Mouse (Mus musculus) heart, adult 11 months (tissue): ENCODE measurements around the gene Syde2.
A peak's percentile ranks its signal among the peaks of the same experiment; 100 is the strongest.
"Not testable (repeated sequence)": the region's sequence is repeated elsewhere in the genome, so short reads cannot be mapped to it uniquely, and the experiment has no call there.

Experiments used
- DNase-seq: peaks from one replicate; pipeline ENCODE4 v3.0.0; 2022

The Syde2 gene

DNA sequence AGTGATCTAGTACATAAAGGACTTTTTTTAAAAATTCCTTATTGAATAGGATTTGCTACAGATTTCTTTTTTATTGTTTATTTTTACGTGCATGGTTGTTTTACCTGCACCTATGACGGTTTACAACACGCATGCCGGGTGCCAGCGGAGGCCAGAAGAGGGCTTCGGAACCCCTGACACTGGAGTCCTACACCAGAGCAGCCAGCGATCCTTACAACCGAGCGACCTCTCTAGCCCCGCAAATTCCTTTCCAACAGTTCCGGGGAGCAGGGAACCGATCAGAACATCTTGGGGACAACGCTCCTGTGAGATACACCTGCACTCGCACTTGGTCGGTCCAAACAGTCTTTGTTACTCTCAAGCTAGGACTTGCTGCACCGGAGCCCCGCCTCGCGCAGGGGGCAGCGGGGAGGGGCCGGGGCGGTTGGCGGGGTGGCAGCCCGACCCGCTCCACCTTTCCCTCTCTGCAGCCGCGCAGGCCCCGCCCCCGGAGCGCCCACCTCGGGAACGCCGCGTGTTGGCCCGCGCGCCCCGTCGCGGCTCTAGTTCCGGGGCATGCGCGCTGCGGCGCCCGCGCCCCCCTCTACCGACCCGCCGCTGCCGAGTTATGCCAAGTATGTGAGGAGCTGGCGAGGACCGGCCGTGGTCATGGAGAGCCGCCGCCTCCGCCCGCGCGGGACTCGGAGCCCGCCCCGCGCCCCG is at the start of gene Syde2:
Gene Syde2 (plus strand): TSS at position 603 of the 702 bp plus-strand sequence.
- peak; percentile 99 for DNase-seq

DNA sequence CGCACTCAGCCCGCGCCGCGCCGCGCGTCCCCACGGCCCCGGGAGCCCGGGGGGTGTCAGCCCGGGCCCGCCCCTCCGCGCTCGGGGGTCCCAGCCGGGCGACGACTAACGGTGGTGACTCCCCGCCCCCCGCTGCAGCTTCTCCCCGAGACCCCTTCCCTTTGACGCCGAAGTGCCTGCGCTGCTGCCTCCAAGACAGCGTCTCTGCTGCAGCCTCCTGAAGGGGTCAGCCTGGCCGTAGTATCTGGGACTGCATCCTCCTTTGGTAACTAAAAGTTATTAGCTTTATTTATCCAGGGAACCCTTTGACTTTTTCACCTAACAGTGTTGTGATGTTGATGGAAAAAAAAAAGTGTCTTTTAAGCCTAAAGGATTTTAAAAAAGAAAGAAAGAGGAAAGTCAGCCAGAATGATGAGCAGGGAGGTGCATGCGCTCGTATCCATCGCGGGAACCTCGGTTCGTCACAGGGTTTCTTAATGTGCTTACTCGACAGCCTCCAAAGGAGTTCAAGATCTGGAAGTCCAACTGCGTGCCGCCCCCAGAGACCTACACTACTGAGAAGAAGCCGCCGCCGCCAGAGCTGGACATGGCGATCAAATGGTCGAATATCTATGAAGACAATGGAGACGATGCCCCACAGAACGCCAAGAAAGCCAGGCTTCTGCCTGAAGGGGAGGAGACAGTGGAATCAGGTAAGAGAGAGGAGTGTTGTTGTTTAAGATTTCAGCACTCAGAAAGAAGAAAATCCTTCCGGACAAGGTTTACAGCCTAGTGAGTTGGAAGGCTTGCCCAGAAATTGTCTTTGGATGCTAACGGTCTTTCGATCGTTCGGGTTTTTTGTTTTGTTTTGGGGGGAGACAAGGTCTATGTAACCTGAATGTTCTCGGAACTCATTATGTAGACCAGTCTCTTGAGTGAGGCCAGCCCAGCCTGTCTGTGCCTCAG is 49.0 kb upstream of the Syde2 start:
- DNase-seq: peak; percentile 92

DNA sequence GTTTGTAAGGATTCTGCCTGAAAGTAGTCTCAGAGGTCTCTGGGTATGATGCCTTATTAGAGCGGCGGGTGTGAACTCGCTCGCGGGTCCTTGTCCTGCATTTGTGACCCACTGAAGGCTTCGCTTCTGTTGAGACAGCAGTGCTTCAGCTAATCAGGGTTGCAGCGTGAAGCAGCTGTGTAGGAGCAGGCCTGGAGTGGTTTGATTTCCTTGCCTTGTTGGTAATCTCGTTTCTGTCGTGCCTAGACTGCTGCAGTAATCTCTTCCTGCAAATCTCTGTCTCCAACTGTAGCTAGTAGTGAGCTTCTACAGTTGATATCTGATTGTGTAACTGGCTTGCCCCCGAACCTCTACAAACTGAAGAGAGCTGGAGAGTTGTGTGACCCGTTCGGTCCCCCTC is 48.3 kb upstream of the Syde2 start:
- DNase-seq: no peak

DNA sequence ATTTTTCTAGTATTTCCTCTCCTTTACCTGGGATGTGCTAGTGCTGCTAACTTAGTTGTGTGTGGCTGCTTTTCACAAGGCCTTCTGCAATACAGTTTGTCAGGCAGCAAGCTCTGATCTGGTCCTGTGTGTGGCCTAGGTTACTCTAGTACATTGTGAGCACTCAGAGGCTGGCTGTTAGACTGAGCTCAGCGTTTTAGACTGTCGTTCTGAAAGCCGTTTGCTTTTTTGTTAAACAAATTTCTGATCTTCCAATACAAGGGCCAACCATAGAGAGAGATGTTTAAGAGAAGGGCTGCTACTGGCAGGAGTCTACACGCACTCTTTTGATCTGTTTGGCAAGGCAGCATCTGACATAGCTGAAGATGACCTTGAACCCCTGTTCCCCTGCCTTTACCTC is 47.7 kb upstream of the Syde2 start:
- no peak for DNase-seq

DNA sequence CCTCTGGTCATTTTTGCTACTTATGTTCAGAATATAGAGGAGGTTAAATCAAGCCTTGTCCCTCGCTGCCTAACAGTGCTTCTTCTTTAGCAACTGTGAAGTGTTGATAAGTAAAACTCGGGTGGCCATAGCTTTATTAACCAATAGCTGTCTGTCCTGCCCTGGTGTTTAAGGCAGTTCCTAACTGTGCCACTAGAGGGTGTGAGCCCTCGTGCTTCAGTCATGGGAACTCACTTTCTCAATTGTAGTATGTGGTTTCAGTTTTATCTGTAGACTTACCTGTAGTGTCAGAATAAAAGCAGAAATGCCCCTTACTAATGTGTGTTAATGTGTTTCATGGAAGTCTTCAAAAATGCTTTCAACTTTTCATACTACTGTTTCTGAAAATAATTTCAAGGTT is 45.7 kb upstream of the Syde2 start:
- DNase-seq: peak; percentile 91

DNA sequence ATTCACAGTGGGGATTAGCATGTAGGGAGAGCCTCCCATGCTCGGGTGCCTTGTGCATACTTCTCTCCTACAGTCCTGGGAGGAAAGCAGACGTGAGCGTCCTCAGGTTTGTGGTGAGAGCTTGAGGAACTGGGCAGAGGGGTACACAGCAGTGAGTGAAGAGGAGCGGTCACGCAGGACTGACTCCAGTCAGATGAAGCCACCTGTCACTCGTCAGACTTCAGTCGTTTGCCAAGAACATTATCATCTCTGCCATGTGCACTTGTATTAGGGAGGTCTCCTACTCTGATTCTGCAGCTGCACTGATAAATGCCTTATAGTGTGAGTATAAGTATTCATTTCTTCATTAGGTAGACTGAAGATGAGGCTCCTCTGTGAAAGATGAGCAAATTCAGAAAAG is 43.3 kb upstream of the Syde2 start:
- no peak for DNase-seq

DNA sequence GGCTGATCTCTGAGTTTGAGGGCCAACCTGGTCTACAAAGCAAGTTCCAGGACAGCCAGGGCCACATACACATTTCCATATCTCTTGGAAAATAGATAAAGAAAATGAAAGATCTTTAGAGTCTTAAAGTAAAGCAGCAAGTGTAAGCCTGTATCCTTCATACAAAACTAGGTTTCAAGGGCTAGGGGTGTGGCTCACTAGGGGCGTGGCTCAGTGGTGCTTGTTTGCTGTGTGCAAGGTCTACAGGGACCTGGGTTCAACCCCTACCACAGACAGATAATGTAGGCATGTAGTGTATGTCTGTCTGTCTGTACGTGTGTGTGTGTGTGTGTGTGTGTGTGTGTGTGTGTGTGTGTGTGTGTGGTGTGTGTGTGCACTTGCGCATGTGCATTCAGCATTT is 41.8 kb upstream of the Syde2 start:
- DNase-seq: no peak

DNA sequence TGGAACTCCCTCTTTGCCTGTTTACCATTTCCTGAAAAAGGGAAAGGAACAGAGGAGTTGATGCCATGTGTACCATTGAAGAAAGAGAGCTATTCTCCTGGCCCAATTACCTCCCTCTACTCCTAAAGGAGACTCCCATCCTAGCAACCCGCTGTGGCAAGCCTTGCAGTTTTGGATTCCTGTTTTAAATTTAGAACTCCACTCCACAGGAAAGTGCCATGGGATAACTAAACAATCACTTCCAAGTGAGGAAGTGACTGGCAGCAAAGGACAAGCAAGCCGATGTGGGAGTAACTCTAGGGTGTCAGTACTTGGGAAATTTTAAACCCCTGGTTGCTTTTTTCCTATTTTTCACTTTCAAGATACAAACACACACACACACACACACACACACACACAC is 41.0 kb upstream of the Syde2 start:
- DNase-seq: peak; percentile 91

DNA sequence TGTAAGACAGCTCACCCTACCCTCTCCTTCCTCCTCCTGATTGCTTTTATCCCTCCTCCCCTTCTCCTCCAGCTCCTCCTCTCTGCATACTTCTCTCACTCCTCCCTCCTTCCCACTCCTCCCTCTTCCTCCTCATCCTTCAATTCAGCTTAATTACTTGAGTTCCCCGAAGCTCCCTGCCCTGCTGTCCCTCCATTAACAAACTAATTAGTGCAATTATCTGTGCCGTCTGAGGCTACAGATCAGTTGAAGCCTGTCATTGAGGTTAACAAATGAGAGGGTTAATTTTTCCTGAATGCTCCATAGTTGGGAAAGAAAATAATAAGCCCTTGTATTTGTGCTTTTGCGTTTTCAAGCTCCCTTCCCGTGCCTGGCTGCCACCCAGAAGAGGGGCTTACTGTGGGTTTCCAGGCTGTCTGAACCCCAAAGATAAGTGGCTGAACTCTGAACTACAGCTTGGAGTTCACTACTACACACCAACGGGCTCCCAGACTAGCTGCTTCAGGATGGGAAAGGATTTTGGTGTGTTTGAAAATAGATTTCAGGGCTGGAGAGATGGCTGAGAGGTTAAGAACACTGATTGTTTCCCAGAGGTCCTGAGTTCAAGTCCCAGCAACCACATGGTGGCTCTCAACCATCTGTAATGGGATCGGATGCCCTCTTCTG is 40.0 kb upstream of the Syde2 start:
- DNase-seq: no peak

DNA sequence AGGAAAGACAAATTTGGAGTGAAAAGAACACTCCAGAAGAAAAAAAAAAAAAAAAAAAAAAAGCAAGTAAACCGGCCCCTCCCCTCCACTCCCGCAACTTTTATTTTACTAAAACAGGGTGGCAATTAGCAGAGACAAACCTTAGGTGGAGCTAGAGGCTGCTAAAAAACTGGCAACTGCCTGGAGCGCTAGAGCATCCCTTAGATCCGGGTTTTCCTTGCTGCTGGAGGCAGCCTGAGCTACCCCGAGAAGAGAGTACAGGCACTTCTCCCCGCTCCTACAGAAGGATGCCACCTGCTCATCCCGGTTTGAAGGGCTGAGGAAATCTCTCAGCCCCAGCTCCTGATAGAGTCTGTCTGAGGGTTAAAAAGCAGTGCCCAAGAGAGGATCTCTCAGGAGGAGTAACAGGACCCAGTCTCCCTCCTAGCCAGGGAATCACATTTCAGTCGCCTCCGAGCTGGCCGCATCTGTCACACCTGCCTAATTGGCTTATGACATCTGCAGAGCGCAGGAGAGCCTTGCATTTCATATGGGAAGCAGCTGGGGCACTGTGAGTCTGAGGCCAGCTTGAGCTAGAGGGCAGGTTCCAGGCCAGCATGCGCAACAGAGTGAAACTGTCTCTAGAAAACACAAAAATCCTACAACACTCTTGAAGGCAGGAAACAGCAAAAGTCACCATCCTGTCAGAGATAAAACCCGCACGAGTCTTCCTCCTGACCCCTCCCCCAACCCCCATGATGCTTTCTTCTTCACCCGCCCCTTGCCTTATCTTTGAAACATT is 37.4 kb upstream of the Syde2 start:
- DNase-seq: peak; percentile 95

DNA sequence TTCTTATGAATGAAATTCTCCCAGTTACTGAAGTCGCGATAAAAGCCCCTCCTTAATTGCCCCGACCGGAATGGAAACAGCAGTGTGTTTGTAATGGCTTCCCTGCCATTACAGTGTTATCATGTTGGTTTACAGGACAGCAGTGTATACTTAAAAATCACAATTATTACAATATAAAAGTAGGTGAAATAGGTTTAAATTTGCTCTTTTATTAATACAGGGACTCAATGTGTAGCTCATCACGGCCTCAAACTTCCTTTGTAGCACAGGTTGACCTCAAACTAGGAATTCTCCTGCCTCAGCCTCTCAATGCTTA is 36.9 kb upstream of the Syde2 start:
- no peak for DNase-seq

DNA sequence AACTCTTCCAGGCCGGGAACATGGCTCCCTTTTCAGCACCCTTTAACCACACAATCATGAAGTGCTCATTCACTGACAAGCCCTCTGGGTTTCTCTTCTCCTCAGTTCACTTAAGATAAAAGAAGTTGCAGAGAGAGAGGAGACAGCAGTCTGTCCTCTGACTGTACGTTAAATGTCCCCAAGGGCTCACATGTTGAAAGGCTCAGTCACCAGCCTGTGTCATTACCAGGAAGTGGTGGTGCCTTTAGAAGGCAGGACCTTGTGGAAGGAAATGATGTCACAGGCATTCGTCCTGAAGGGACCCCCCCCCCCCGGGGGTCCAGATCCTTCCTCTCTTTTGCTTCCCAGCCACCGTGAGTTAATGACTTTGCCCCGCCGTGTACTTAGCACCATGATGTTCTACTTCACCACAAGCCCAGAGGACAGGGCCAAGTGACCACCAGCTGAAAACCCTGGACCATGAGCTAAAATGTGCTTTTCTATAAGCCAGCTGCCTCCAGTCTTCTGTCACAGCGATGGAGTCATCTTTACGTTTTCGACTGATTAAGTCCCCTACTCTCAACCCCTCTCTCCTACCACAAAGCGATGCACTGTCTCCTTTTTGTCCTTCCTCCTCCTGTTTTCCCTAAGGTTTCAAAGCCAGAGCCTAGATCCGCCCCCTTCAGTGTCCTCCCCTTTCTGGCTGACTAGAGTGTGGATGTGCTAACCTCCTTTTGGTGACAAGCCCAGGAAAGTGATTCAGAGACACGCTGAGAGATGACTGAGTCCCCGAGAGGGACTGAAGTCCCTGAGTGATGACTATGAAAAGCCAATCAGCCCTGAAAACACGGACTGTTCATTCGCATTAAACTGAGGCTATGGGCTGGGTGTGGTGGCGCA is 36.1 kb upstream of the Syde2 start:
- peak; percentile 98 for DNase-seq

DNA sequence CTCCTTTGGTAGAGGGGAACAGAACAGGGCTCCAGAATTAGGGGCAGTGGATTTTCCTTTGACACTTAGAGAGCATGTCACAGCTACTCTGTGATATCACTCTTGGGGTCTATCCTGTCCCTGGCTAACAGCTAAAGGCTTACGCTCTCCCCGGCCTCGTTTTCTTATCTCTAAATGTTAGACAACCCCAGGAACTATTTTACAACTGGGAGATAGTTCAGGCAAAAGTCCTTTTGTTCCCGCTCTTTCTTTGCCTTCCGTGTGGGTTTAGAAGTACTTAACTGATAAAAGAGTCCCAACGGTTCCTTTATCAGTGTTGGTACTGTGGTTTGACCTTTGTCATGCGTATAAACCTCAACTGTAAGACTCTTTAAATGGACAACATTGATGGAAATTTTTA is 34.7 kb upstream of the Syde2 start:
- no peak for DNase-seq

DNA sequence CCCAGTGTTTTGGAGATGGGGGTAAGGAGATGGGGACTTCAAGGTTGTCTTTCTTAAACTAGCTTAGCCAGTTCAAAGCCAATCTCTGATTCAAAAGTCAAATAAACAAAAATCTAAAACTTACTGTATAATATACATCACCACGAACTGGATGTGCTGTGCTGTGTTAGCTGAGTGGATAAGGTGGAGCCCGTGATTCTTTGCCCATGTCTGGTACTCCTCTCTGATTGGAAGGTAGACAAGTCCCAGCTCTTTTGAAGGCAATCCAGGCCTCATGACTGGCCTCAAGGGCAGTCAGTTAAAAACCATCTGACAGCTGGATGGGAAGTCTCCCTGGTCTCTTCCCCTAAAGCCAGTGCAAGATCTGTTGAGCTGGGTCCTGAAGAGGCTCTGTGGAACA is 34.3 kb upstream of the Syde2 start:
- no peak for DNase-seq

DNA sequence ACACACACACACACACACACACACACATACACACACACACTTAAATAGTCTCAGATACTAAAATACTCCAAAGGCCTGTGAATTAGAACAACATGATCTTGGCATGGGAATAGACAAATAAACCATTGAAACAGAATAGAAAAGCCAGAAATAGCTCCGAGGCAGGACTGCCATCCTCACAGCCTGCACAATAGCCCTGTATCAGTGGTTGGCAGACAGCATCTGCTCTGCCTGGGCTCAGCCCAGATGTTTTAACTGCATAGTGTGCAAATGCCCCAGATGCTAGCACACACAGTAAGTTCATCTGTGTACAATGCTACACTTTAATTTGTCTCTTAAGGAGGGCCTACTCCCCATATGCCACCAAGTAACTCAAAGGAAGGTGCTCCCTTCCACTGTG is 27.8 kb upstream of the Syde2 start:
- peak; percentile 93 for DNase-seq

DNA sequence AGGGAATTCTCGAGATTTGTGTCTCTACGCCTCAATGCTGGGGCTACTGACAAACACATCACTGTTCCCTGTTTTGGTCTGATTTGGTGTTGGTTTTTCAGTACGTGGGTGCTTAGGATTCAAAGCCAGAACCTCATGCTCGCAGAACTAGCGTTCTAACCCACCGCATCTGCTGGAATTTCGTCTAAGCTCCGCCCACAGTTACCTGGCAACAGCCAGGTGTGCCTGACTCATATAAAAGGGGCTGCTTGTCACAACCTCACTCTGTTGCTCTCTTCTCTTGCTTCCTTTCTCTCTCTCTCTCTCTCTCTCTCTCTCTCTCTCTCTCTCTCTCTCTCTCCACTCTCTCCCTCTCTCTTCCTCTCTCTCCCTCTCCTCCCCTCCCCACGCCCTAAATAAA is 25.3 kb upstream of the Syde2 start:
- DNase-seq: no peak

DNA sequence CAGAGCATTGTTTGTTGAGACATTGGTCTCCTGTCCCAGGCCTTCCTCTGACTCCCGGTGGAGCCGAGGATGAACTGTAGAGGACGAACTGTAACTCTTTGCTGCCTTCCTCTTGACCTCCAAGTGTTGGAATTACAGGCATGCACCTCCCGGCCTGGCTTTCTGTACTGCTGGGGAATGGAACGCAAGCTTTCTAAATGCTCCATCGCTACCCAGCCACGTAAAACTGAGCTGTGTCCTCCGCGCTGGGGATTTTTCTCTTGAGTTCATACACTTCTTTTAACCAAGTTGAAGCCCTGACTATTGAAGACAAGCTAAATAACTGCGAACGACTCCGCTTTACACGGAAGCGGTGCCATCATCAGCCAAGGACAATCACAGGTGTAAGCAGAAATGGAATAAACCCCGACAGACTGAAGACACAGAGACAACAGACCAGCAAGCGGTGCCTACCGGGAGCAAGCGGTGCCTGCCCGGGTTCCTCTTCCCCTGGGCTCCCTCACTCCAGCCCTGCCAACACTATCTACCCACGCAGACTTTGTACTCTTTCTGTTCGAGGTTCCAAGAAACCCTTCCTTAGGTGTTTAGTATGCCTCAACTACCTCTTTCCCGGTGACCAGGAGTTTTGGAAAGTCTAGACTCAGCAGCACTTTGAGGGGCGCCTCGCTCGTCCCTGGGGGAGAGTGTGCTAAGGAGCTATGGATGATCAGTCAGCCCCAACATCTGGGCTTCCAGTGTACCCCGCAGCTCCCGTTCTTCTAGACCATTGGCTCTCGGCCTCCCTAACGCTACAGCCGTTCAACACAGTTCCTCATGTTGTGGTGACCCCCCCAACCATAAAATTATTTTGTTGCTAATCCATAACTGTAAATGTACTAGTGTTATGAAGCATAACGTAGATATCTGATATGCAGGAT is 24.3 kb upstream of the Syde2 start:
- no peak for DNase-seq

DNA sequence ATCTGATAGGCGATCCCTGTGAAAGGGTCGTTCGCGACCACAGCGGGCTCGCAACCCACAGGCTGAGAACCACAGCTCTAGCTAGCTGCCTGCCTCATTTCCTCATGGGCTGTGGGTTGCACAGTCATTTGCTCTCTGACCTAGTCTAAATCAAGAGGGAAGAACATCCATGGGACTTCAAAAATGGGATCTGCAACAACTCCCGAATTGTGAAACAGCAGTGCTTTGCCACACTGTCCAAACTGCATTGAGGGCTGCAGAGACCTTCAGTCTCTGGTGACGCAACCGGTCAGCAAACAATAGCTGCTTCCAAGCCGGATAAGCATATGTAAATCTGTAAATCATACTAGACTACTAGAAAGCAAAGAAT is 23.7 kb upstream of the Syde2 start:
- DNase-seq: peak; percentile 93

DNA sequence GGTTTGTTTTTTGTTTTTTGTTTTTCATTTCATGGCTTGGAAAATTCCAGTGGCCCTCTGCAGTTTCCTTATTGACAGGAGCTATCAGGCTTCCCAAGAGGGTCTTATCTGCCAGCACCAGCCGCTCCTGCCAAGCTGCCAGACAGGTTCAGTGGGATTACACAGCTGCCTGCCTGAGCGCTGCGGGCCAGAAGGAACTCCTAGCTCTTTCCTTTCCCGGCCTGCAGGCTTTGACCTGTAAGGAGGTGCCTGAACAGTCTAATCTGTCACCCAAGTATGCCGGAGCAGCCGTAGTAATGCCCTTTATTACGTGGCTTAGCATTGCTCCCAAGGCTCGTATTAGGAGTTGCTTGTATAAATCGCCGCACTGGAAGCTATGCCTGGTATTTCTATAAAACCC is 23.2 kb upstream of the Syde2 start:
- DNase-seq: peak; percentile 97

DNA sequence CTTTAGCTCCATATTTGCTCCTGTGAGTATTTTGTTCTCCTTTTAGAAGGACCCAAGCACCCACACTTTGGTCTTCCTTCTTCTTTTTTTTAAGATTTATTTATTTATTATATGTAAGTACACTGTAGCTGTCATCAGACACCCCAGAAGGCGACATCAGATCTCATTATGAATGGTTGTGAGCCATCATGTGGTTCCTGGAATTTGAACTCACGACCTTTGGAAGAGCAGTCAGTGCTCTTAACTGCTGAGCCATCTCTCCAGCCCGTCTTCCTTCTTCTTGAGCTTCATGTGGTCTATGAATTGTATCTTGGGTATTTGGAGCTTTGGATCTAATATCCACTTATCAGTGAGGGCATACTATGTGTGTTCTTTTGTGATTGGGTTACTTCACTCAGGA is 22.1 kb upstream of the Syde2 start:
- not testable (repeated sequence) for DNase-seq

DNA sequence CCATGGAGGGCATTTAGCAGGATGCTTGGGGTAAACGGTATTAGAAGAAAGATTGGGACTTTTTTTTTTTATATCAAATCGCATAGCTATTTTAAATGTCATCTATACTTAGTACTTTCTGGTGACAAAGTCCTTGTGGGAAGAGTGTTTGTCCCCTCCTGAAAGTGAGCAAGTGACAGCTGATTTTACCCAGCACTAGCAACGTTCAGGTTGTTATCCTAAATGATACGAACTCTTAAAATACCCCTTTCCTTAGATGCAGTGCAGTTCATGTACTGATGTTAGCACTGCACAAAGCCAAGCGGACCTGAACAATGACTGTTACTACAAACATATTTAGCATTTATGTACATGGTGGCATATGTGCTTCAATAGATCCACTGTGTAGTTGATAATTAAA is 20.9 kb upstream of the Syde2 start:
- no peak for DNase-seq
